Mouse (Mus musculus) megakaryocyte, adult 5-6 weeks (primary cell): ENCODE results near the gene Spred1. TPM values are rescaled to one million over a fixed set of nuclear protein-coding genes. Genes with fewer than 3 reads are reported as not detected.

Experiments
- total RNA-seq, 2 experiments: library from RNA; stranded (forward) in 1 of 2; stranded (reverse) in 1 of 2; fragments of 153-499, 151-499 nt in 1 of 2; fragments of 221-1000, 200-1000 nt in 1 of 2; gene quantifications; 2 replicates each; pipeline versions ENCODE4 v1.2.3 to v1.2.4; 2015 to 2017

The Spred1 gene
- total RNA-seq, 2 experiments from 2014 or later, result 12.5 to 13.4 TPM

Other genes starting within 250 kb of the Spred1 start
- gene Tmco5, start 242.7 kb upstream of the Spred1 start, total RNA-seq (2015), result not detected in 2 replicates
- not detected in 2 replicates for gene Tmco5, start 242.7 kb upstream of the Spred1 start, total RNA-seq (2017)
- gene Fam98b, start 128.4 kb downstream of the Spred1 start, total RNA-seq (2015), result 20.6 and 22.7 TPM in 2 replicates
- 6.5 and 10.6 TPM in 2 replicates for gene Fam98b, start 128.4 kb downstream of the Spred1 start, total RNA-seq (2017)
- gene Rasgrp1, start 221.6 kb downstream of the Spred1 start, total RNA-seq (2015), result 2.1 and 3.4 TPM in 2 replicates
- gene Rasgrp1, start 221.6 kb downstream of the Spred1 start, total RNA-seq (2017), result 0.95 and 2.6 TPM in 2 replicates